Mouse (Mus musculus): ENCODE measurements around the gene Helz. TPM values are rescaled to one million over a fixed set of nuclear protein-coding genes. Genes with fewer than 3 reads are reported as not detected.

Gene Helz
- total RNA-seq, 2 experiments from 2014 or later: 26.7 to 31.8 TPM

DNA sequence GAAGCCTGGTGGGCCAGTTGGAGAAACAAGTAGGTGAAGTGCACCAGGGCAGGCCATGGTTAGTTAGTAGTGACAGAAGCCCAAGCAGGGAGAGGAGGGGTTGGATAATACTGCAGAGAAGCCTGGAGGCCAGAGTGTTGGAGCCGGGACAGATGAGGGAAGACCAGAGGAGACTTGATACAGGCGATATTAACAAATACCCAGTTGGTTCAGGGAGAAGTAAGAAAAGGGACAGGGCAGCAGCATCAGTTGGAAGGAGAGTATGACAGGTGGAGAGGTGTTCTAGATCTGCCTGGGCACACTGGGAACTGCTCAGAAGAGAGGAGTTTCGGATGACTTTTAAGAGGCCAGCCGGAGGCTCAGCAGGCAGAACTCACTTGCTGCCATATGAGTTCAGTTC is 49.7 kb downstream of the Helz start:
- no peak for DNase-seq
- intact Hi-C loops (cut with DNase I): no loop called here

GRCm38 (mm10) chr11:107605694-107606093 is 58.0 kb downstream of the Helz start:
- intact Hi-C loops (cut with DNase I): no loop called here
- no peak for DNase-seq

GRCm38 (mm10) chr11:107613906-107614305 is 66.2 kb downstream of the Helz start:
- DNase-seq: no peak
- intact Hi-C loops (cut with DNase I): no loop called here

GRCm38 (mm10) chr11:107615696-107616095 is 68.0 kb downstream of the Helz start:
- intact Hi-C loops (cut with DNase I): no loop called here
- no peak for DNase-seq

DNA sequence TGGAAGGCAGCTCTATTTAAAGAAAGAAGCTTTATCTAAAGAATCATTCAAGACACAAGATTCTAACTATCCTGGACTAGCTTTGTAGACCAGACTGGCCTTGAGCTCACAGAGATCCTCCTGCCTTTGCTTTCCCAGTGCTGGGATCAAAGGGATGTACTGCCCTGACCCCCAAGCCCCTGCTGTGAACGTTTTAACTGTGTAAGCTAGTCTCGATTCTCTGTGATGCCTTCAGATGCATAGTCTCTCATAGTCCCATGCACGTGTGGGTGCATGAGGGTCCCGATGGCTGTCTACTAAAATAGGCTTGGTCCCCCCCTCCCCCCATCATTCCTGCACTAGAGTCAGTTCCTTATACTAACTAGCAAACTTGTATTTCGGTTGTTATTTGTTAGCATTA is 70.2 kb downstream of the Helz start:
- intact Hi-C loops (cut with DNase I): no loop called here
- DNase-seq: no peak

DNA sequence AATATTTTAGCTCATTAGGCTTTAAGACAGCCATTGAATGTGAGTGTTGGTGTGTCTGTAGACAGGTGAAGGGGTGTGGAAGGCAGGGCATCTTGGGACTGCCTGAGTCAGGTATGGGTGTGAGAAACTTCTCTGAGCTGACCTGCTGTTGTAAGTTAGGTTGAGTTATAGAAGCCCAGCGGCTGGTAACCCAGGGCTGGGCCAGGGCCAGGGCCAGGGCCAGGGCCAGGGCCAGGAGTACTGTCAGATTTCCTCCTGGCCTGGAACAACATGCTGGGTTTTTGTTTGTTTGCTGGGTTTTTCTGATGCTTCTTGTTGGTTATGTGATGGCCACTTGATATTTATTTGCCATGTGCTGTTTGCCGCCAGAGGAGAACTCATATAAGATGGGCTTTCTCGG is 76.9 kb downstream of the Helz start:
- no peak for DNase-seq
- intact Hi-C loops (cut with DNase I): no loop called here

GRCm38 (mm10) chr11:107625746-107626145 is 78.0 kb downstream of the Helz start:
- intact Hi-C loops (cut with DNase I): no loop called here
- no peak for DNase-seq

DNA sequence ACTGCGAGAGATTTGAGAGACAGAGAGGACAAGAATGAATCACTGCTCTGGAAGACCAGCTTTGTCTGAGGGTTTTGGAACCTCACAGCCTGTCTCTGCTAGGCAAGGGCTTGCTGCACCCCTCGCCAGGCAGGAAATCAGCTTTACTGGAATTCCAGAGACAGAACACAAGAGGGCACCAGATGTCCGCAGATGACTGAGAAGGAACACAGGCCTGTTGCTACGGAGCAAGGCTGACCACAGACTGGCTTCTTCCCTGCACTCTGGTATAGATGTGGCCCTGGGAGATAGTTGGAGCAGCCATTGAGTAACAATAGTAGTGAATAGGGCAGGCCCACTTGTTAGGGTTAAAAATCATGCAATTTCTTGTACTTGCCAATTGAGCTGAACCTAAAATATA is 81.8 kb downstream of the Helz start:
- peak; percentile 77 to 81 for DNase-seq
- intact Hi-C loops (cut with DNase I): loop anchor here (1.0 kb wide), 1 partner anchor 224 kb away; no protein-coding TSS in a partner anchor

- intact Hi-C loops (cut with DNase I): loop anchor here (1.0 kb wide), 1 partner anchor 223 kb away; no protein-coding TSS in a partner anchor
- no peak for DNase-seq
Observed at GRCm38 (mm10) chr11:107629951-107630350, 82.2 kb downstream of the Helz start.

DNA sequence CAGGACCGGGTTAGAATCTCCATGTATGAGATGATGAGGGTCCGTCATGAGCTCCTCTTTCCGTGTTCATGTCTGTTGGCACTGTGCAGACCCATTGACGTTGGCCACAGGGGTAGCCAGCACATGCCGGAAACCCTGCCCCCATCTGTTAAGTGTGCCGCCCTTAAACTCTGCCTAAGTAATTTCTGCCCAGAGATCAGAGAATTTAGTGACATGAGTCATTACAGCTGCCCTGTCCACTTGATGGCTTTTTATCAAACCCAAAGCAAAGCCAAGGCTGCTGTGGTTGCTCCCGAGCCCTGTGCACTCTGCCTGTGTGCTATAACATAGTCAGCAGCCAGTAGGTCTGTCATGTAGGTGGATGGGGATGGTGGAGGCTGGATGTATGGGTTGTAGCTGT is 83.4 kb downstream of the Helz start:
- intact Hi-C loops (cut with DNase I): no loop called here
- no peak for DNase-seq

GRCm38 (mm10) chr11:107633563-107634146 is 85.9 kb downstream of the Helz start:
- intact Hi-C loops (cut with DNase I): no loop called here
- DNase-seq: no peak

DNA sequence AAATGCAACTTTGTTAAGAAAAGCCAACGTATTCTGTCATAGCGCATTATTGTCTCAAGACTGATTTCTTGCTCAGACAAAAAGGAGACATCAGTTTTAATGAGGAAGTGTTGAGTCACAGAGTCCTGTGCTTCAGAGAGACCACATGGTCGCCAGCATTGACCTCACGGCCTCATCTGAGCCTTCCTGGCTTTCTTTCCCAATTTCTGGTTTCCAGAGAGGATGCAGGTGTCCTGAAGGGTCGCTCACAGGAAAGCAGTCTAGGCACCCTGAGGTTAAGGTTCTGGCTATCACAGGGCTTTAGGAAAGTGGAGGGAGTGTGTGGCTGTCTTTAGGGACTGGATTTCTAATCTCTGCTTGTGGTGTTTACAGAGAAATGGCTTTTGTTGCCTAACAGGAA is 90.4 kb downstream of the Helz start:
- intact Hi-C loops (cut with DNase I): no loop called here

DNA sequence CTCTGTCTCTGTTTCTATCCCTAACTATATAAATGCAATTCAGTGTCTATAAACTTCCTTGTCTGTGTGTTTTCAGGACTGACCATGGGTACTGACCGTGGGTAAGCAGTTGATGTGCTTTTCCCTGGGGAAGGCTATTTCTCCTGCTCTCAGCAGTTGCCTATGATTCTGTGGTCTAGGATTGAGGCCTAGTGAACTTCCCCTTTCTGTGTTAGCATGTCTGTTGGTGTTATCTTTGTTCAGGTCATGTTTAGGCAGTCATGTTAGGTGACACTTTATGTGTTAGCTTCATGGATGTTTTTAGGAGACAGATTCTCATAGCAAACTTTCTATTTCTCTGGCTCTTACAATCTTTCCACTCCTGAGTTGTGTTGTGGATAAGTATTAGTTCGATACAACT is 91.9 kb downstream of the Helz start:
- DNase-seq: no peak
- intact Hi-C loops (cut with DNase I): no loop called here

More for the DNA sequence above, 90.4 kb downstream of the Helz start:
- no peak for DNase-seq

DNA sequence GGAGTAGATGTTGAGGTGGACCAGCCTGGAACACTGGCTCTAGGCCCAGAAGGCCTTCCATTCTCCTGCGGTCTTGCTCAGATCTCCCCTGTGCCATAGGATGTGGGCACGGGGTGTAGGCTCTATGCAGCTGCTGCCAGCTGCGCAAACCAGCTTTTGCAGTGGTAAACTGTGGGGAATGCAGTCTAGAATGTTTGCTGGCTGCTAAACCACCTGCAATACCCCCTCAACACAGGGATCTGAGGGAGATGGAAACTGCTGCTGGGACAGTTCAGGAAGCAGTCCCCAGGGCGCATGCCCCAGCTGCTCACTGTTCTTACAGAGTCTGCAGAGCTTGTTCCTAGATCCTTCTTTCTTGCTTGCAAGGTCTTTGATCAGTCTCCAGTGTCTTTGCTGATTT is 96.7 kb downstream of the Helz start:
- DNase-seq: no peak
- intact Hi-C loops (cut with DNase I): no loop called here

DNA sequence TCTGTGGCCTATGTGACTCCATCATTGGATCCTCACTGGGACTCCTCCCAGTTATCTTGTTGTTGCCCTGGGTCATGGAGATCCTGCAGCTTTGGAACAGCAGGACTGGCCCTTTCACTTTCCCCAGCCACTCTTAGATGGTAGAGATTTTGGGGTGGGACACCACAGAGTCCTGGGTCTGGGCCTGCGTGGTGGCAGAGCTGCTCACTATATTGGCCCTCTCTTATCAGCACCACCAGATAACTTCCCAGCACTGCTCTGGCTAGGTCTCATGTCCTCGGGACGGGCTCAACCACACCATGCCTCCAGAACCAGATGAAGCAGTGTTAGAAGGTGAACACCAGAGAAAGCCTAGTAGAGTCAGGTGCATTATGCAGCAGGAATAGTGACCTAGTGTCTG is 99.6 kb downstream of the Helz start:
- intact Hi-C loops (cut with DNase I): no loop called here
- no peak for DNase-seq

DNA sequence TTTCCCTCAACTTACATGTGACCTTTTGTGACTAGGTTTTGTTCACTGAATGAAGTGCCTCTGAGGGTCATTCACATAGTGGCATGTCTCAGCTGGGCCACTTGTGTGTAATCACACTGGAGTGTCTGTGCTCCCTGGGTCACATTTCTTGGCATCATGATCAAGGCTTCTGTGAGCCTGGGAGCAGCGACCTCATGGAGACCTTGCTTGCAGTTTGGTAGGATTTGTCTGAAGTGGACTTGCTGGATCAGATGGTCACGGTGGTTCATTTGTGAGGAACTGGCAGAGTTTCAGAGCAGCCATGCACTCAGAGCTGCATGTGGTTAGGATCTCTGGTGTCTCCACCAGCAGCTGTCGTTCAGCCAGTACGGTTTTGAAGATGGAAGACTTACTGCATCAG is 100.9 kb downstream of the Helz start:
- DNase-seq: no peak
- intact Hi-C loops (cut with DNase I): no loop called here

DNA sequence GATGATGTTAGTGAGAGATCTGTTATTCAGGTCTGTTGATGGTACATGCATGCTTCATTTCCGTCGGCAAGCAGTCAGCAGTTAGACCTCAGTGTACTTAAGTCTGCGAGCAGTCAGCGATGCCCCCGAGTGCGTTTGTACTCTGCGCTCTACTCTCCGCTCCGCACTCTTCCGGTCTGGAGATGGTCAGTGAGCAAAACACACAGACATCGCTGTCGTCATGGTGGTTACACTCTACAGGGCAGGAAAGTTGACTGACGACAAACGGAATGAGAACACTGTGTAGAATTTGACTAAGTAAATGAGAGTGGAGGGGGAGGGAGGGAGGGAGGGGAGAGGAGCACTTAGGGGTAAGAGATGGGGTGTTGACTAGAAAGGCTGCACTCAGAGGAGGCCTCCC is 101.7 kb downstream of the Helz start:
- intact Hi-C loops (cut with DNase I): no loop called here
- DNase-seq: no peak

- no peak for DNase-seq
- intact Hi-C loops (cut with DNase I): no loop called here
Observed at GRCm38 (mm10) chr11:107650422-107651051, 102.8 kb downstream of the Helz start.

- intact Hi-C loops (cut with DNase I): no loop called here
Observed at GRCm38 (mm10) chr11:107651391-107651790, 103.7 kb downstream of the Helz start.

DNA sequence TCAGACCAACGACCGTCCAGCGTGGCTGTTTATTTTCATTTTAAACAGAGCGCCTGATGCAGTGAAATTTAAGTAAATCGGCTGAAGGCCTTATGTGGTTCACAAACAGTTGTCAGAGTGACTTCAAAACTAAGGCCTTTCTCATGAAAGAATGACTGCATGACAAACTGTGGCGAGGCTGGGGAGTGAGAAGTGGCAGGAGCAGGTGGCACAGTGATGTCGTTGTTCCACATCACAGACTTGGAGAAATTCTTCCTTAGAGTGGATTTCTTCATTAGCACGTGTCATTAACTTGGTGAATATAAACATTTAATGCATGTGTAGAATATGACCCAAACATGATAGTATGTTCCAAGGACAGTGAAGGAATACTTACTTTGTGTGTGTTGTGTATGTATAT is 104.4 kb downstream of the Helz start:
- DNase-seq: no peak
- intact Hi-C loops (cut with DNase I): no loop called here

More at GRCm38 (mm10) chr11:107651391-107651790, 103.7 kb downstream of the Helz start:
- no peak for DNase-seq

GRCm38 (mm10) chr11:107655538-107655937 is 107.8 kb downstream of the Helz start:
- intact Hi-C loops (cut with DNase I): no loop called here
- no peak for DNase-seq

DNA sequence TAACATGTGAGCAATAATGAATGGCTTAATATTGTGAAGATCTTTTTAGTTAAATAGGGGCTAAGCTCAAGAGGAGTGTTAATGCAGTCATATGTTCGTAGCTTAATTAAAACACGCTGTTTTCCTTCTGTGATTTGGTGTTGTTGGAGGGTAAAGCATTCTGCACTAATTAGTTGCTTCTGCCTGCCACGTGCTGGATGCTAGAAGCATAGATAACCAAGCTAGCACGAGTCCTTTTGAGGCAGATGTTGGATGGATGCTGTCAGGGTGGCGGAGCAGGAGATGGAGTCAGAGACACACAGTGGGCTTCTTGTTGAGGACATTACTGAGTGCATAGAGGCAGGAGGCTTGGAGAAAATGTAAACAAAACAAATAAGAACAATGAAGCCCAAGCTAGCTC is 109.4 kb downstream of the Helz start:
- intact Hi-C loops (cut with DNase I): no loop called here
- DNase-seq: no peak

DNA sequence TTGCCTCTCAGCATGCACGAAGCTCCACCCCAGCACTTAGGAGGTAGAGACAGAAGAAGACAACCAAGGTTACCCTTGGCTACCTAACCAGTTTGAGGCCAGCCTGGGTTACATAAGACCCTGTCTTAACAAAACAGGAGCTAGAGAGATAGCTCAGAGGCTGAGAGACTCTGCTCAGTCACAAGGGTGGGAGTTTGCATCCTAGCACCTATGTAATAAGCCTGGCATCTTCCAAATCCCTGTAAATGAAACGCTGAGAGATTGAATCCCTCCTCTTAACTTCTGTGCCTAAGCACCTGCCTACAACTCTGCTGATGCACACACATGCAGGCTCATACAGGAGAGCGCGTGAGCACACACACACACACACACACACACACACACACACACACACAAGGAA is 112.7 kb downstream of the Helz start:
- intact Hi-C loops (cut with DNase I): no loop called here
- no peak for DNase-seq

All from heart, postnatal 10 days (tissue).